Mouse (Mus musculus): ENCODE results near the gene Fbxl7. TPM values are rescaled to one million over a fixed set of nuclear protein-coding genes. Genes with fewer than 3 reads are reported as not detected.

Gene Fbxl7
- total and polyA plus RNA-seq, 3 experiments = not detected

DNA sequence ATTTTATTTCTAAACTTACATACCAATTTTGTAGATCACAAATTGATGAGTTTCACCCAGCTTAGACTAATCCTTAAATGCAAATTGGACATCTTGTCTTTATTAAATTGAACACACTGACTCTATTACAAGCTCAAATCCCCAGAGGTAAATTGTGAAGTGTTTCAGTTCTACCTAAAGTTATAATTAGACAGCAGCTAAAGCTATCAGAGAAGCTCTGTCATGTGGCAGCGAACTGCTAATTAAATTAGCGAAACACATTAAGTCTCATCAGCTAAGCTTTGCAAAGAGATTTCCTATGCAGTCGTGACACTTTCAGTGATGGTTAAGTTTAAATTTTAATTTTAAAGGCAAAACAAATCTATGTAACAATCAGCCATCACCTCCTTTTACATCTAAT is 114.8 kb downstream of the Fbxl7 start:
- H3K27me3 ChIP-seq (replicated peaks) = no peaks in the 10 kb centered on the region
- no peak for TF ChIP-seq RCOR1 (conservative IDR thresholded peaks at IDR 0.05; ENCODE audit: low read depth, low read length)
- TF ChIP-seq MAZ (IDR thresholded peaks at IDR 0.05; ENCODE audit: low read depth, low read length) = no peak
- TF ChIP-seq MAX (IDR thresholded peaks at IDR 0.05; ENCODE audit: low read length) = no peak
- TF ChIP-seq ZNF384 (IDR thresholded peaks at IDR 0.05; ENCODE audit: low read depth, low read length) = no peak
- TF ChIP-seq POLR2A (IDR thresholded peaks at IDR 0.05; ENCODE audit: low read depth, low read length) = no peak
- no peak for TF ChIP-seq USF2 (conservative IDR thresholded peaks at IDR 0.05; ENCODE audit: low read depth, low read length)
- no peak for TF ChIP-seq MXI1 (IDR thresholded peaks at IDR 0.05; ENCODE audit: low read depth, low read length)
- no peak for TF ChIP-seq KAT2A (IDR thresholded peaks at IDR 0.05; ENCODE audit: insufficient replicate concordance, low read length)
- no peak for TF ChIP-seq CHD1 (IDR thresholded peaks at IDR 0.05; ENCODE audit: low read depth, low read length)
- TF ChIP-seq USF1 (IDR thresholded peaks at IDR 0.05; ENCODE audit: low read depth, low read length) = no peak
- no peak for TF ChIP-seq NRF1 (IDR thresholded peaks at IDR 0.05; ENCODE audit: low read depth, low read length)
- no peak for TF ChIP-seq EP300 (IDR thresholded peaks at IDR 0.05; ENCODE audit: low read length)
- no peak for TF ChIP-seq POLR2AphosphoS2 (IDR thresholded peaks at IDR 0.05; ENCODE audit: low read depth, low read length)
- no peak for TF ChIP-seq IRF4 (IDR thresholded peaks at IDR 0.05; ENCODE audit: low read depth, low read length)
- no peak for TF ChIP-seq RAD21 (IDR thresholded peaks at IDR 0.05; ENCODE audit: low read depth, low read length)
- TF ChIP-seq SIN3A (IDR thresholded peaks at IDR 0.05; ENCODE audit: low read length) = no peak
- no peak for TF ChIP-seq NELFE (IDR thresholded peaks at IDR 0.05; ENCODE audit: low read depth, low read length)
- no peak for TF ChIP-seq MAFK (IDR thresholded peaks at IDR 0.05; ENCODE audit: insufficient replicate concordance, low read length)
- H3K9me3 ChIP-seq (replicated peaks; ENCODE audit: low read length) = no peaks in the 10 kb centered on the region
- H3K4me3 ChIP-seq (replicated peaks in 1 of 3; ENCODE audit: low read depth in 2 of 3, low read length in 2 of 3, poor library complexity in 1 of 3) = no peak overlapping the region
- H3K4me2 ChIP-seq (ENCODE audit: insufficient read depth, low read depth, poor library complexity, severe bottlenecking) = no peak overlapping the region
- DNase-seq (ENCODE audit: extremely low read depth) = no peak
- H3K9ac ChIP-seq (ENCODE audit: insufficient read depth, low read depth) = no peak overlapping the region
- H3K36me3 ChIP-seq (replicated peaks in 1 of 2; ENCODE audit: control insufficient read depth in 1 of 2, insufficient read depth in 1 of 2, low read length in 1 of 2) = no peaks in the 10 kb centered on the region
- in situ Hi-C loops (cut with MboI; ENCODE audit: low pct_ligation_motif_present, low pct_unique_long_range_greater_than_20kb, low sequenced_read_pairs) (no loop called here), dilution Hi-C loops (cut with MboI; ENCODE audit: extremely low pct_ligation_motif_present, extremely low pct_unique_long_range_greater_than_20kb, low sequenced_read_pairs) (no loop called here)
- no peak overlapping the region for H3K27ac ChIP-seq (ENCODE audit: insufficient read depth, low read depth)
- peaks cover 0 to 3% of the 10 kb centered on the region in 2 experiments; a peak in 1 of 4 replicates for H3K4me1 ChIP-seq (ENCODE audit: control insufficient read depth in 1 of 2, insufficient read depth in 2 of 2)
- H3K79me2 ChIP-seq (replicated peaks; ENCODE audit: control insufficient read depth, extremely low read depth, insufficient read depth, poor library complexity, severe bottlenecking) = no peaks in the 10 kb centered on the region

GRCm38 (mm10) chr15:26779129-26779528 is 116.3 kb downstream of the Fbxl7 start:
- H3K36me3 ChIP-seq (replicated peaks in 1 of 2; ENCODE audit: control insufficient read depth in 1 of 2, insufficient read depth in 1 of 2, low read length in 1 of 2) = no peaks in the 10 kb centered on the region
- H3K27ac ChIP-seq (ENCODE audit: insufficient read depth, low read depth) = no peak overlapping the region
- TF ChIP-seq CHD2 (IDR thresholded peaks at IDR 0.05; ENCODE audit: low read length) = no peak
- TF ChIP-seq MYC (IDR thresholded peaks at IDR 0.05; ENCODE audit: low read depth, low read length) = no peak
- no peak for TF ChIP-seq JUN (IDR thresholded peaks at IDR 0.05; ENCODE audit: insufficient read depth, low read depth, low read length)
- TF ChIP-seq UBTF (IDR thresholded peaks at IDR 0.05; ENCODE audit: low read depth, low read length) = no peak
- no peak for TF ChIP-seq MEF2A (IDR thresholded peaks at IDR 0.05; ENCODE audit: borderline replicate concordance, low read depth, low read length)
- no peak for TF ChIP-seq TCF12 (IDR thresholded peaks at IDR 0.05; ENCODE audit: low read depth, low read length)
- no peak for TF ChIP-seq ZMIZ1 (IDR thresholded peaks at IDR 0.05; ENCODE audit: low read depth, low read length)
- no peak for TF ChIP-seq ZKSCAN1 (IDR thresholded peaks at IDR 0.05; ENCODE audit: borderline replicate concordance, low read depth, low read length)
- no peak for DNase-seq (ENCODE audit: extremely low read depth)
- dilution Hi-C loops (cut with MboI; ENCODE audit: extremely low pct_ligation_motif_present, extremely low pct_unique_long_range_greater_than_20kb, low sequenced_read_pairs) = no loop called here
- no peak overlapping the region for H3K4me3 ChIP-seq (replicated peaks in 1 of 3; ENCODE audit: low read depth in 2 of 3, low read length in 2 of 3, poor library complexity in 1 of 3)
- in situ Hi-C loops (cut with MboI; ENCODE audit: low pct_ligation_motif_present, low pct_unique_long_range_greater_than_20kb, low sequenced_read_pairs) = no loop called here
- no peak overlapping the region for H3K4me2 ChIP-seq (ENCODE audit: insufficient read depth, low read depth, poor library complexity, severe bottlenecking)
- H3K9ac ChIP-seq (ENCODE audit: insufficient read depth, low read depth) = no peak overlapping the region
- peaks cover 0 to 3% of the 10 kb centered on the region in 2 experiments; a peak in 1 of 4 replicates for H3K4me1 ChIP-seq (ENCODE audit: control insufficient read depth in 1 of 2, insufficient read depth in 2 of 2)
- no peaks in the 10 kb centered on the region for H3K27me3 ChIP-seq (replicated peaks)
- H3K79me2 ChIP-seq (replicated peaks; ENCODE audit: control insufficient read depth, extremely low read depth, insufficient read depth, poor library complexity, severe bottlenecking) = no peaks in the 10 kb centered on the region
- no peaks in the 10 kb centered on the region for H3K9me3 ChIP-seq (replicated peaks; ENCODE audit: low read length)

All from CH12.LX (cell line).